Mouse (Mus musculus) layer of hippocampus, adult 9-10 months (tissue): ENCODE measurements around the gene Npc1l1.
A peak's percentile ranks its signal among the peaks of the same experiment; 100 is the strongest.
"Not testable (repeated sequence)": the region's sequence is repeated elsewhere in the genome, so short reads cannot be mapped to it uniquely, and the experiment has no call there.

Experiments used
- DNase-seq: peaks from one replicate; pipeline ENCODE4 v3.0.0; 2022; ENCODE audit warnings: low spot score

The Npc1l1 gene

GRCm38 (mm10) chr11:6230012-6230411 is at the start of gene Npc1l1:
Gene Npc1l1, minus strand, starts transcription at chr11:6230143.
- DNase-seq: no peak

DNA sequence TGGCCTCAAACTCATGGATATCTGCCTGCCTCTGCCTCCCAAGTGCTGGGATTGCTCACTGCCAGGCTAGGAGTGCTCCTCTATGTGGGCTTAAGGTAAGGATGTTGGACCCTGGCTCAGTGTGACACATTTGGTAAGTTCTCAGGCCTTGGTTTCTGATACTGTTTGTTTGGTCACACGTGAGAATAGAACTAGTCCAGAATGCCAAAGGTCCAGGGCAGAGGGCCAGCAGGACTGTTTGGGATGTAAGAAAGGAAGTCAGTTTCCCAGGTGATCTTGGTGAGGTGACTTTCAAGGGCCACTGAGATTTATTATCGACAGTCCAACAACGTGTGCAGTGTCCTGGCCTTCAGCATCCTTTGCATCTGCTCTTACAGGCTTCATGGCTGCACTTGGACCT is 46.5 kb upstream of the Npc1l1 start:
- no peak for DNase-seq

GRCm38 (mm10) chr11:6275094-6275484 is 45.1 kb upstream of the Npc1l1 start:
- DNase-seq: no peak

GRCm38 (mm10) chr11:6274387-6275093 is 44.6 kb upstream of the Npc1l1 start, which contains the start of gene Tmed4:
Gene Tmed4, minus strand, starts transcription at chr11:6274870.
- peak; percentile 98 for DNase-seq

DNA sequence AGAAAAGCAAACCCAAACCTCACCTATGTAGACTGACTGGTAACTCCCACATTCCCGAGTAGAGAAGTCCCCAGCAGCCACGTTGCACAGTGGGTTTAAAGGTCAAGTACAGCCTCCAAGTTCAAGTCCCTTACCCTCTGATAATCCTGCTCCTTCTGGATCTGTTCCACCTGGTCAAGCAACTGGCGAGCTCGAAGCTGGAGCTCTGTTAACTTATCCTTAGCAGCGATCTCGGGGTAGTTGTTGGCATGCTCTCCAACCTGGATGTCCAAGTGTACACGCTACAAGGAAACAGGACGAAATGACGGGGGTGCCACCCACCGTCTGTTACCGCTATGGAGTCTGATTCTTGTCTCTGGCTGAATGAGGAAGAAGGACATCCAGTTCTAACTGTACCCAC is 43.7 kb upstream of the Npc1l1 start:
- no peak for DNase-seq

GRCm38 (mm10) chr11:6267320-6268254 is 37.6 kb upstream of the Npc1l1 start, which contains the start of gene Ddx56:
Gene Ddx56, minus strand, starts transcription at chr11:6267772.
- DNase-seq: peak; percentile 93

DNA sequence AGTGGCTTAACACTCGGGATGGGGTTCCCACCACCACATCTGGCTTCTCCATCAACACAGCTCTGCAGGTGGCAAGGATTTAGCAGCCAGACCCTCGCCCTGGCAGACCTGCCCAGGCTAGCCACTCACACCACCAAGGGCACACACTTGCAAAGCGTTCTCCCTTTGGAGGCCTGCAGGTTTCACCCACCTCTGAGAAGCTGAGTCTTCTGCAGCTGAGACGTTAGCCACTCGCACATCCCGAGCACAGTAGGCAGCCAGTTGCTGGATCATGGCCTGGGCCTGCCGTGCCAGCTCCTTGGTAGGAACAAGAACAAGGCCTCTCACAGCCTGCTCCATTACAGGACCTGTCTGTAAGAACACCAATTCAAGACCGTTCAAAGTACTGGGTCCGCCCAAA is 36.7 kb upstream of the Npc1l1 start:
- DNase-seq: no peak

DNA sequence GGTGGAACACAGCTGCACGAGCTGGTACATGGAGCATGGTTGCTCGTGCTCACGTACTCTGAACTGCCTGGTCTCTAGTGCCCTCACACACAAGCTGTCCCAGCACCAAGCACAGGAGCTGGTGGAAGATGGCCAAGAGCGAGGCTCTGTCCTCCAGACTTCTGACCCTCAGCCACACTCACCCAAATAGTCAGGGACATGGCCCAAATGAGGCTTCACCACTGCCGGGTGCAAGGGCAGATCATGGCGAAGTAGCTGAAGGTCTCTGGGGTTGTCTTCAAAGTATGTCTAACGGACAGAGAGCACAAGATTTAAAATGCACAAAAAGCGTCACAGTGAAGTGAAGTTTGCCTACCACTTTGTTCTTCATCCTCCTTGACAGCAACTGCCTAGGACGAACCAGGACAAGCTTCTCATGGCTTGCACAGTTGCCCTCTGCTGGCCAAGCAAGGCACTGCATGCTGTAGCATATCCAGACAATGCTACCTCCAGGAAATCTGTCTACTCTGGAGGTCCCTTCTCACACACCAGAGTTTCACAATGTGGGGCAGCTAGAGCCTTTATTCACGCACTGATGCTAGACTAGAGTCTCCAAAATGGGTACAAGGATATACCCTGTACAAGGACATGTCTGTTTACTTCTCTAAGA is 31.6 kb upstream of the Npc1l1 start:
- DNase-seq: peak; percentile 50

DNA sequence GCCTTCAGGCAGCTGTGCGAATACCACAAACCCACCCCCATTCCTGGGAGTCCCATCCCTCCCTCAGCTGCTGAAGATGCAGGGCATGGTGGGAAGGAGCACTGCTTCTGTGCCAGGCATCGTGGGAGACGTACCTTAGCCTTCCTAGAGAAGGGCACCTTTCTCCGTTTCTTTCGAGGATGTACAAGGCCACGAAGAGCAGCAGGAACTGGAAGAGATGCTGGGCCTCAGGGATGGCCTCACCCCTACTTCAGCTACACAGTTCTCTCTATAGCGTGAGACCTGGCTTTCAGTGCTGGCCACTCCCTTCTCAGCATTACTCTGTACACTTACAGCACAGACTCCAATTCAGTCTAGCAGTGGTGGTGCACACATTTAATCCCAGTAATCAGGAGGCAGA is 29.5 kb upstream of the Npc1l1 start:
- no peak for DNase-seq

- DNase-seq: no peak
Measured at GRCm38 (mm10) chr11:6256490-6257072, 26.6 kb upstream of the Npc1l1 start.

DNA sequence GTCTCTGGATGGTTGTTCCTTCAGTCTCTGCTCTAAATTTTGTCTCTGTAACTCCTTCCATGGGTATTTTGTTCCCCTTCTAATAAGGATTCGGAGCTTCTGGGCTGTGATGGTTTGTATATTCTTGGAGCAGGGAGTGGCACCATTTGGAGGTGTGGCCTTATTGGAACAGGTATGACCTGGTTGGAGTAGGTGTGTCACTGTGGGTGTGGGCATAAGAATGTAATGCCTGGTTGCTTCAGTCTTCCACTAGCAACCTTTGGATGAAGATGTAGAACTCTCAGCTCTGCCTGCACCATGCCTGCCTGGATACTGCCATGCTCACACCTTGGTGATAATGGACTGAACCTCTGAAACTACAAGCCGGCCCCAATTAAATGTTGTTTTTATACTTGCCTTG is 24.7 kb upstream of the Npc1l1 start:
- DNase-seq: not testable (repeated sequence)

DNA sequence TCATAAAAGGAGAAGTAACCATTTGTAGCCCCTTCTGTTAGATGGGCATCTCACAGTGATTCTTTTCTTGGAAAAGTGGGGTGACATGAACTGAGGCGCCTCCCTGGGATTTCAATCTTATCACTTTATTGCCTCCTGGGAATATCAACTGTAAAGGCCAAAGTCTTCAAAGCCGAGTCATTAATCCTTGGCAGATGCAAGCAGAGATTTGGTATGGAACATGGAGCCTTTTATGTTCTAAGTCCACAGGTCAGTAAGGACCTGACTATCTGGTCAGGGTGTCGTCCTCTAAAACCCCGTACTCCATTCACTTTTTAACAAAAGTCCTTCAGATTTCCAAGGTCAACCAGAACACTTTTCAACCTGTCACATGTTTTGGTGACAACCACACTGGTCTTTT is 22.9 kb upstream of the Npc1l1 start:
- no peak for DNase-seq

GRCm38 (mm10) chr11:6252248-6252647 is 22.3 kb upstream of the Npc1l1 start:
- DNase-seq: no peak

DNA sequence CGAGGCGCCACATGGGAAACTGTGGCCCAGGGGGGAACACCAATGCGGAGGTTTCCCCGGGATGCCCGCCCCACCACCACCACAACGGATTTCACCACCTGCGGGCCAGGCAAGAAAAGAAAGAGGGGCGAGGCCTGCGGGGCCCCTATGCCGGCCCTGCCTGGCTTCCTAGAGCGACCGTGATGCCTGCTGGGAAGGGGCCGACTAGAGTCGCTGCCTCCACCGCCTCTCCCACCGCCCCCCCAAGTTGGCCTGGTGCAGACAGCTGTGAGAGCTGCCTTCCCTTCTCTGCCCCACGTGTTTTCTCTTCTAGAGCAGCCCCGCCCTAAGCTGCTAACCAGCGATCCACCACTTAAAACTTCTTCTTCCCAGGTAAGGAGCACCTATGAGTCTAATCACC is 14.8 kb upstream of the Npc1l1 start:
- no peak for DNase-seq

DNA sequence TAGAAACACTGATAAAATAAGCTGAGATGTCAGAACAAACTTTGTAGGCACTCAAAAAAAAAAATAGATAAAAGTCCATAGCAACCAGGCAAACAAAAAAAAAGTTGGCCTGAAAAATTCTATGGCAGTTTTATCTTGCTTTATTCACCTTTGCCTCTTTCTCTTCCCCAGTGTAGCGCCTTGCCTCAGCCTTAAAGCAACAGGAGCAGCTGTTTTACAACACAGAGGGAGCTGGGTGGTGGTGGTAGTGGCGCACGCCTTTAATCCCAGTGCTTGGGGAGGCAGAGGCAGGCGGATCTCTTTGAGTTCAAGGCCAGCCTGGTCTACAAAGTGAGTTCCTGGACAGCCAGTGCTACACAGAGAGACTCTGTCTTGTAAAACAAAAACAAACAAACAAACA is 3.1 kb upstream of the Npc1l1 start:
- DNase-seq: no peak

- DNase-seq: no peak
Measured at GRCm38 (mm10) chr11:6224541-6225229, 5.3 kb downstream of the Npc1l1 start.

- no peak for DNase-seq
Measured at GRCm38 (mm10) chr11:6222187-6222586, 7.8 kb downstream of the Npc1l1 start.

DNA sequence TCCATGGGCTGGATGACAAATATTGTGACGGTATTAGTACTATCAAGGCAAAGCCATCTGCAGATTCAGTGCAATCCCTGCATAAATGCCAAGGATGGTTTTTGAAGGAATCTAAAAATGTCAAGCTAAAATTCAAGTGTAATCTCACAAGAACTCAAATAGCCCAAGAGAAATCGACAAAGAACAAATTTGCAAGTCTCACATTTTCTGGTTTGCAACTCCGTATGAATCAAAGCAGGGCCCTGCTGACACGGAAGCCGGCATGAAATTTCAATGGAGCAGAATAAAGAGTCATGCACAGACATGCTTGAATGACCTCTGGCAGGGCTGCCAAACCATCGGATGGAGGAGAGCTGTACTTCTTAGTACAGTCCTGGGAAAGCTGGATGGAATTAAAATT is 10.0 kb downstream of the Npc1l1 start:
- no peak for DNase-seq

- no peak for DNase-seq
Measured at GRCm38 (mm10) chr11:6218189-6218896, 11.6 kb downstream of the Npc1l1 start.

- no peak for DNase-seq
Measured at GRCm38 (mm10) chr11:6216834-6217233, 13.1 kb downstream of the Npc1l1 start.

GRCm38 (mm10) chr11:6208158-6208557 is 21.8 kb downstream of the Npc1l1 start:
- no peak for DNase-seq
